Mouse (Mus musculus): ENCODE data around the gene Grk2. TPM values are rescaled to one million over a fixed set of nuclear protein-coding genes. Genes with fewer than 3 reads are reported as not detected.
"Not testable (repeated sequence)": the region's sequence is repeated elsewhere in the genome, so short reads cannot be mapped to it uniquely, and the experiment has no call there.

The Grk2 gene
- polyA plus RNA-seq, 1 experiment: 210 TPM

- no peak overlapping the region for H3K4me3 ChIP-seq (ENCODE audit: insufficient read depth, low read depth, low read length)
- no peak overlapping the region for H3K27ac ChIP-seq (ENCODE audit: insufficient read depth, low read depth, low read length)
- 0 out of 2 replicates have a peak, but pooled peaks cover 4% of the 10 kb centered on the region for H3K4me1 ChIP-seq (ENCODE audit: control insufficient read depth, insufficient read depth, low read length)
- WGBS: 81% methylated on average over 11 of the region's 11 CpGs
- TF ChIP-seq POLR2A (IDR thresholded peaks at IDR 0.05; ENCODE audit: insufficient read depth, low read depth, low read length) (no peak), CTCF (IDR thresholded peaks at IDR 0.05; ENCODE audit: insufficient read depth, low read depth, low read length) (no peak)
These were observed 50.3 kb downstream of the Grk2 start for GRCm38 (mm10) chr19:4255583-4256162.

GRCm38 (mm10) chr19:4254230-4254629, 51.8 kb downstream of the Grk2 start:
- 0 out of 2 replicates have a peak, but pooled peaks cover 4% of the 10 kb centered on the region for H3K4me1 ChIP-seq (ENCODE audit: control insufficient read depth, insufficient read depth, low read length)
- WGBS: 94% methylated on average over 7 of the region's 7 CpGs
- no peak overlapping the region for H3K4me3 ChIP-seq (ENCODE audit: insufficient read depth, low read depth, low read length)
- H3K27ac ChIP-seq (ENCODE audit: insufficient read depth, low read depth, low read length): no peak overlapping the region
- no peak for TF ChIP-seq CTCF (IDR thresholded peaks at IDR 0.05; ENCODE audit: insufficient read depth, low read depth, low read length)
- TF ChIP-seq POLR2A (IDR thresholded peaks at IDR 0.05; ENCODE audit: insufficient read depth, low read depth, low read length): no peak

GRCm38 (mm10) chr19:4248683-4249082, 57.3 kb downstream of the Grk2 start:
- H3K27ac ChIP-seq (ENCODE audit: insufficient read depth, low read depth, low read length); H3K4me1 ChIP-seq (ENCODE audit: control insufficient read depth, insufficient read depth, low read length); H3K4me3 ChIP-seq (ENCODE audit: insufficient read depth, low read depth, low read length): not testable (repeated sequence)
- 91% methylated on average over 1 of the region's 1 CpGs for WGBS

GRCm38 (mm10) chr19:4247010-4247409, 59.0 kb downstream of the Grk2 start:
- Histone ChIP-seq H3K4me1 (ENCODE audit: control insufficient read depth, insufficient read depth, low read length) (no peaks in the 10 kb centered on the region), H3K4me3 (ENCODE audit: insufficient read depth, low read depth, low read length) (no peak overlapping the region), H3K27ac (ENCODE audit: insufficient read depth, low read depth, low read length) (no peak overlapping the region)
- WGBS: 66% methylated on average over 1 of the region's 1 CpGs
- TF ChIP-seq POLR2A (IDR thresholded peaks at IDR 0.05; ENCODE audit: insufficient read depth, low read depth, low read length) (no peak), CTCF (IDR thresholded peaks at IDR 0.05; ENCODE audit: insufficient read depth, low read depth, low read length) (no peak)

- WGBS: 90% methylated on average over 6 of the region's 6 CpGs
These were observed 61.2 kb downstream of the Grk2 start for GRCm38 (mm10) chr19:4244775-4245174.

GRCm38 (mm10) chr19:4242416-4242815, 63.6 kb downstream of the Grk2 start:
- no peak overlapping the region for H3K4me3 ChIP-seq (ENCODE audit: insufficient read depth, low read depth, low read length)
- TF ChIP-seq CTCF (IDR thresholded peaks at IDR 0.05; ENCODE audit: insufficient read depth, low read depth, low read length) (no peak), POLR2A (IDR thresholded peaks at IDR 0.05; ENCODE audit: insufficient read depth, low read depth, low read length) (no peak)
- no peaks in the 10 kb centered on the region for H3K4me1 ChIP-seq (ENCODE audit: control insufficient read depth, insufficient read depth, low read length)
- no peak overlapping the region for H3K27ac ChIP-seq (ENCODE audit: insufficient read depth, low read depth, low read length)
- WGBS: 72% methylated on average over 3 of the region's 3 CpGs

More at GRCm38 (mm10) chr19:4244775-4245174, 61.2 kb downstream of the Grk2 start:
- TF ChIP-seq CTCF (IDR thresholded peaks at IDR 0.05; ENCODE audit: insufficient read depth, low read depth, low read length) (no peak), POLR2A (IDR thresholded peaks at IDR 0.05; ENCODE audit: insufficient read depth, low read depth, low read length) (no peak)
- Histone ChIP-seq H3K4me1 (ENCODE audit: control insufficient read depth, insufficient read depth, low read length) (no peaks in the 10 kb centered on the region), H3K27ac (ENCODE audit: insufficient read depth, low read depth, low read length) (no peak overlapping the region), H3K4me3 (ENCODE audit: insufficient read depth, low read depth, low read length) (no peak overlapping the region)

- TF ChIP-seq CTCF (IDR thresholded peaks at IDR 0.05; ENCODE audit: insufficient read depth, low read depth, low read length) (no peak), POLR2A (IDR thresholded peaks at IDR 0.05; ENCODE audit: insufficient read depth, low read depth, low read length) (no peak)
- WGBS: 78% methylated on average over 8 of the region's 8 CpGs
- no peak overlapping the region for H3K27ac ChIP-seq (ENCODE audit: insufficient read depth, low read depth, low read length)
- no peak overlapping the region for H3K4me3 ChIP-seq (ENCODE audit: insufficient read depth, low read depth, low read length)
- no peaks in the 10 kb centered on the region for H3K4me1 ChIP-seq (ENCODE audit: control insufficient read depth, insufficient read depth, low read length)
These were observed 65.8 kb downstream of the Grk2 start for GRCm38 (mm10) chr19:4240247-4240668.

Other genes with a start within 250 kb of the Grk2 start
- not detected in 2 replicates for gene Gstp3, start 246.7 kb downstream of the Grk2 start, polyA plus RNA-seq (2012; ENCODE audit: insufficient read depth, insufficient read length, low replicate concordance, missing spikeins)
- not detected in 2 replicates for gene Cabp2, start 224.6 kb downstream of the Grk2 start, polyA plus RNA-seq (2012; ENCODE audit: insufficient read depth, insufficient read length, low replicate concordance, missing spikeins)
- not detected in 2 replicates for gene Cdk2ap2, start 209.0 kb downstream of the Grk2 start, polyA plus RNA-seq (2012; ENCODE audit: insufficient read depth, insufficient read length, low replicate concordance, missing spikeins)
- gene Pitpnm1, start 206.2 kb downstream of the Grk2 start, polyA plus RNA-seq (2012; ENCODE audit: insufficient read depth, insufficient read length, low replicate concordance, missing spikeins): not detected in 2 replicates
- not detected in 2 replicates for gene Aip, start 180.4 kb downstream of the Grk2 start, polyA plus RNA-seq (2012; ENCODE audit: insufficient read depth, insufficient read length, low replicate concordance, missing spikeins)
- gene Gpr152, start 166.4 kb downstream of the Grk2 start, polyA plus RNA-seq (2012; ENCODE audit: insufficient read depth, insufficient read length, low replicate concordance, missing spikeins): not detected in 2 replicates
- not detected in 2 replicates for gene Cabp4, start 162.2 kb downstream of the Grk2 start, polyA plus RNA-seq (2012; ENCODE audit: insufficient read depth, insufficient read length, low replicate concordance, missing spikeins)
- not detected in 2 replicates for gene Coro1b, start 157.6 kb downstream of the Grk2 start, polyA plus RNA-seq (2012; ENCODE audit: insufficient read depth, insufficient read length, low replicate concordance, missing spikeins)
- gene Ptprcap, start 152.6 kb downstream of the Grk2 start, polyA plus RNA-seq (2012; ENCODE audit: insufficient read depth, insufficient read length, low replicate concordance, missing spikeins): 485 TPM in 1 of 2 replicates, not detected in the other
- not detected in 2 replicates for gene Rps6kb2, start 142.9 kb downstream of the Grk2 start, polyA plus RNA-seq (2012; ENCODE audit: insufficient read depth, insufficient read length, low replicate concordance, missing spikeins)
- not detected in 2 replicates for gene Carns1, start 130.7 kb downstream of the Grk2 start, polyA plus RNA-seq (2012; ENCODE audit: insufficient read depth, insufficient read length, low replicate concordance, missing spikeins)
- 247 TPM in 1 of 2 replicates, not detected in the other for gene Tbc1d10c, start 114.9 kb downstream of the Grk2 start, polyA plus RNA-seq (2012; ENCODE audit: insufficient read depth, insufficient read length, low replicate concordance, missing spikeins)
- 405 and 768 TPM in 2 replicates for gene Ppp1ca, start 114.2 kb downstream of the Grk2 start, polyA plus RNA-seq (2012; ENCODE audit: insufficient read depth, insufficient read length, low replicate concordance, missing spikeins)
- not detected in 2 replicates for gene Rad9a, start 104.6 kb downstream of the Grk2 start, polyA plus RNA-seq (2012; ENCODE audit: insufficient read depth, insufficient read length, low replicate concordance, missing spikeins)
- gene Clcf1, start 92.0 kb downstream of the Grk2 start, polyA plus RNA-seq (2012; ENCODE audit: insufficient read depth, insufficient read length, low replicate concordance, missing spikeins): not detected in 2 replicates
- not detected in 2 replicates for gene AC109138.7, start 91.9 kb downstream of the Grk2 start, polyA plus RNA-seq (2012; ENCODE audit: insufficient read depth, insufficient read length, low replicate concordance, missing spikeins)
- not detected in 2 replicates for gene Pold4, start 74.3 kb downstream of the Grk2 start, polyA plus RNA-seq (2012; ENCODE audit: insufficient read depth, insufficient read length, low replicate concordance, missing spikeins)
- not detected in 2 replicates for gene Ssh3, start 37.0 kb downstream of the Grk2 start, polyA plus RNA-seq (2012; ENCODE audit: insufficient read depth, insufficient read length, low replicate concordance, missing spikeins)
- gene Ankrd13d, start 23.1 kb downstream of the Grk2 start, polyA plus RNA-seq (2012; ENCODE audit: insufficient read depth, insufficient read length, low replicate concordance, missing spikeins): not detected in 2 replicates
- gene Kdm2a, start 92.1 kb upstream of the Grk2 start, polyA plus RNA-seq (2012; ENCODE audit: insufficient read depth, insufficient read length, low replicate concordance, missing spikeins): 282 TPM in 1 of 2 replicates, not detected in the other
- not detected in 2 replicates for gene Rhod, start 133.2 kb upstream of the Grk2 start, polyA plus RNA-seq (2012; ENCODE audit: insufficient read depth, insufficient read length, low replicate concordance, missing spikeins)
- not detected in 2 replicates for gene Syt12, start 171.2 kb upstream of the Grk2 start, polyA plus RNA-seq (2012; ENCODE audit: insufficient read depth, insufficient read length, low replicate concordance, missing spikeins)
- gene 2010003K11Rik, start 192.4 kb upstream of the Grk2 start, polyA plus RNA-seq (2012; ENCODE audit: insufficient read depth, insufficient read length, low replicate concordance, missing spikeins): not detected in 2 replicates
- not detected in 2 replicates for gene Pcx, start 204.2 kb upstream of the Grk2 start, polyA plus RNA-seq (2012; ENCODE audit: insufficient read depth, insufficient read length, low replicate concordance, missing spikeins)

All from olfactory bulb, adult 2 months (tissue).